Mouse (Mus musculus): ENCODE data around the gene Clpp.

GRCm38 (mm10) chr17:57012245-57012795 lies 22.2 kb downstream of the Clpp start:
- TF ChIP-seq CTCF (IDR thresholded peaks at IDR 0.05; ENCODE audit: control insufficient read depth, insufficient read depth, insufficient replicate concordance, low read depth, low read length): no peak
- no peak for TF ChIP-seq POLR2A (IDR thresholded peaks at IDR 0.05; ENCODE audit: control insufficient read depth, low read depth, low read length)

All from testis, adult 2 months (tissue).